Mouse (Mus musculus) lung, postnatal 25 days (tissue): ENCODE results near the gene Atat1.

Experiments used
- DNase-seq: peaks from one replicate; pipeline ENCODE4 v3.0.0; 2022; ENCODE audit warnings: low spot score

Gene Atat1

GRCm38 (mm10) chr17:35917463-35918251 is 7.8 kb upstream of the Atat1 start:
- DNase-seq = peak; percentile 57

- no peak for DNase-seq
Observed at GRCm38 (mm10) chr17:35917143-35917462, 7.2 kb upstream of the Atat1 start.

GRCm38 (mm10) chr17:35916297-35917142 is 6.6 kb upstream of the Atat1 start, which contains the start of the genes Mrps18b and Ppp1r10:
TSS of gene Mrps18b (minus strand) at chr17:35916389.
TSS of gene Ppp1r10 (plus strand) at chr17:35916434.
- DNase-seq = peak; percentile 100

GRCm38 (mm10) chr17:35915538-35916296 is 5.8 kb upstream of the Atat1 start:
- DNase-seq = no peak

GRCm38 (mm10) chr17:35914975-35915374 is 5.1 kb upstream of the Atat1 start:
- no peak for DNase-seq

- DNase-seq = no peak
Observed at GRCm38 (mm10) chr17:35909186-35909918, 523 bp downstream of the Atat1 start.

- DNase-seq = no peak
Observed at GRCm38 (mm10) chr17:35907609-35908008, 2.3 kb downstream of the Atat1 start.

- no peak for DNase-seq
Observed at GRCm38 (mm10) chr17:35905587-35905986, 4.3 kb downstream of the Atat1 start.

- no peak for DNase-seq
Observed at GRCm38 (mm10) chr17:35903992-35904355, 5.9 kb downstream of the Atat1 start.

GRCm38 (mm10) chr17:35903343-35903991 is 6.4 kb downstream of the Atat1 start:
- DNase-seq = peak; percentile 86

GRCm38 (mm10) chr17:35900636-35901035 is 9.2 kb downstream of the Atat1 start:
- DNase-seq = no peak

- DNase-seq = no peak
Observed at GRCm38 (mm10) chr17:35897644-35898573, 12.0 kb downstream of the Atat1 start.

- DNase-seq = peak; percentile 89
Observed at GRCm38 (mm10) chr17:35896781-35897643, 12.9 kb downstream of the Atat1 start, which contains the start of gene 2310061I04Rik. TSS of gene 2310061I04Rik (minus strand) at chr17:35897431.

- no peak for DNase-seq
Observed at GRCm38 (mm10) chr17:35887725-35888124, 22.1 kb downstream of the Atat1 start.

- no peak for DNase-seq
Observed at GRCm38 (mm10) chr17:35883777-35884176, 26.1 kb downstream of the Atat1 start.

GRCm38 (mm10) chr17:35882924-35883323 is 27.0 kb downstream of the Atat1 start:
- no peak for DNase-seq

- DNase-seq = peak; percentile 96
Observed at GRCm38 (mm10) chr17:35879245-35880057, 30.4 kb downstream of the Atat1 start, which contains the start of gene Dhx16. TSS of gene Dhx16 (plus strand) at chr17:35879819.

GRCm38 (mm10) chr17:35874721-35875120 is 35.2 kb downstream of the Atat1 start:
- no peak for DNase-seq
